Mouse (Mus musculus): ENCODE data around the gene Slc23a4.

Gene Slc23a4

GRCm38 (mm10) chr6:34988081-34988761 lies at the start of gene Slc23a4:
Slc23a4 (minus strand) TSS chr6:34988404.
- peak; percentile 60 for DNase-seq (ENCODE audit: low spot score)

- DNase-seq (ENCODE audit: low spot score): no peak
Measured at GRCm38 (mm10) chr6:35033341-35033740, 45.1 kb upstream of the Slc23a4 start.

GRCm38 (mm10) chr6:35032704-35033103 lies 44.5 kb upstream of the Slc23a4 start:
- DNase-seq (ENCODE audit: low spot score): no peak

GRCm38 (mm10) chr6:35030811-35031210 lies 42.6 kb upstream of the Slc23a4 start:
- DNase-seq (ENCODE audit: low spot score): no peak

- DNase-seq (ENCODE audit: low spot score): no peak
Measured at GRCm38 (mm10) chr6:35030226-35030625, 42.0 kb upstream of the Slc23a4 start.

GRCm38 (mm10) chr6:35028023-35028422 lies 39.8 kb upstream of the Slc23a4 start:
- DNase-seq (ENCODE audit: low spot score): no peak

- no peak for DNase-seq (ENCODE audit: low spot score)
Measured at GRCm38 (mm10) chr6:35027257-35027656, 39.1 kb upstream of the Slc23a4 start.

GRCm38 (mm10) chr6:35016624-35017023 lies 28.4 kb upstream of the Slc23a4 start:
- DNase-seq (ENCODE audit: low spot score): no peak

GRCm38 (mm10) chr6:35011953-35012352 lies 23.7 kb upstream of the Slc23a4 start:
- peak; percentile 12 for DNase-seq (ENCODE audit: low spot score)

GRCm38 (mm10) chr6:35010705-35011104 lies 22.5 kb upstream of the Slc23a4 start:
- DNase-seq (ENCODE audit: low spot score): no peak

- DNase-seq (ENCODE audit: low spot score): no peak
Measured at GRCm38 (mm10) chr6:35002261-35002669, 14.1 kb upstream of the Slc23a4 start.

- DNase-seq (ENCODE audit: low spot score): peak; percentile 57
Measured at GRCm38 (mm10) chr6:34999101-34999500, 10.9 kb upstream of the Slc23a4 start.

- DNase-seq (ENCODE audit: low spot score): no peak
Measured at GRCm38 (mm10) chr6:34996496-34996895, 8.3 kb upstream of the Slc23a4 start.

- DNase-seq (ENCODE audit: low spot score): peak; percentile 96
Measured at GRCm38 (mm10) chr6:34995265-34995681, 7.1 kb upstream of the Slc23a4 start.

GRCm38 (mm10) chr6:34994692-34995091 lies 6.5 kb upstream of the Slc23a4 start:
- DNase-seq (ENCODE audit: low spot score): no peak

- peak; percentile 22 for DNase-seq (ENCODE audit: low spot score)
Measured at GRCm38 (mm10) chr6:34989263-34989662, 1.1 kb upstream of the Slc23a4 start.

GRCm38 (mm10) chr6:34987085-34987645 lies 1.0 kb downstream of the Slc23a4 start:
- DNase-seq (ENCODE audit: low spot score): no peak

- DNase-seq (ENCODE audit: low spot score): no peak
Measured at GRCm38 (mm10) chr6:34980661-34981060, 7.5 kb downstream of the Slc23a4 start.

- no peak for DNase-seq (ENCODE audit: low spot score)
Measured at GRCm38 (mm10) chr6:34979291-34979690, 8.9 kb downstream of the Slc23a4 start.

- DNase-seq (ENCODE audit: low spot score): peak; percentile 63
Measured at GRCm38 (mm10) chr6:34971181-34971580, 17.0 kb downstream of the Slc23a4 start.

- no peak for DNase-seq (ENCODE audit: low spot score)
Measured at GRCm38 (mm10) chr6:34965819-34966539, 22.2 kb downstream of the Slc23a4 start.

- no peak for DNase-seq (ENCODE audit: low spot score)
Measured at GRCm38 (mm10) chr6:34964550-34964949, 23.7 kb downstream of the Slc23a4 start.

- no peak for DNase-seq (ENCODE audit: low spot score)
Measured at GRCm38 (mm10) chr6:34959131-34959530, 29.1 kb downstream of the Slc23a4 start.
